Mouse (Mus musculus) cerebral cortex, adult 2 months (tissue): ENCODE data around the gene Ippk.

ENCODE experiments used
- WGBS: fragments of 180-500 bp; shearing (Covaris S2); methylation state at CpG from one replicate; pipeline ENCODE4 v1.1.7; 2018; 5-methylcytosine and 5-hydroxymethylcytosine counted together

Gene Ippk

GRCm38 (mm10) chr13:49433268-49434029, 12.4 kb downstream of the Ippk start:
- WGBS = 65% methylated on average over 2 of the region's 2 CpGs

DNA sequence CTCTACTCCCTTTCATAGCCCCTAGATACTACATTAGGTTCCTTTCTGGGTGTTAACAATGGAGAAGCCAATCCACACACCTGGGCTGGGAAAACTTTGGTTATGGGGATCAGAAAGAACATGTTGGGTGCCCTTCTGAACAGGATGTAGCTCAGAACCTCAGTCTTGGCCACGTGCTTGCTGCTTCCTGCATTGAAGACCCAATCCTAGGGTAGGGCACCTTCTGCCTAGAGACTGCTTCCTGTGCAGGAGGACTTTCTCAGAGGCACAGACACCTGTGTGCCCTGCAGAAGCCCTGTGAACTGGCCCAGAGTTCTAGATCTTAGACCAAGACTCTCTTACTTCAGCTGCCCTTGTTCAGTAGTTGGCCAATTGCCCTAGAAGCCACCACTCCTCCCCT, 14.7 kb downstream of the Ippk start:
- 78% methylated on average over 1 of the region's 1 CpGs for WGBS

GRCm38 (mm10) chr13:49436170-49436569, 15.1 kb downstream of the Ippk start:
- WGBS = 67% methylated on average over 4 of the region's 4 CpGs

- WGBS = 79% methylated on average over 6 of the region's 6 CpGs
These were observed 23.4 kb downstream of the Ippk start for GRCm38 (mm10) chr13:49444451-49444850.

- 30% methylated on average over 5 of the region's 5 CpGs for WGBS
These were observed 28.3 kb downstream of the Ippk start for GRCm38 (mm10) chr13:49449318-49449749.

GRCm38 (mm10) chr13:49460276-49460675, 39.2 kb downstream of the Ippk start:
- WGBS = 82% methylated on average over 4 of the region's 4 CpGs

GRCm38 (mm10) chr13:49460692-49461414, 39.8 kb downstream of the Ippk start:
- WGBS = 41% methylated on average over 5 of the region's 5 CpGs

- WGBS = 84% methylated on average over 15 of the region's 15 CpGs
These were observed 40.5 kb downstream of the Ippk start for GRCm38 (mm10) chr13:49461458-49462132.

DNA sequence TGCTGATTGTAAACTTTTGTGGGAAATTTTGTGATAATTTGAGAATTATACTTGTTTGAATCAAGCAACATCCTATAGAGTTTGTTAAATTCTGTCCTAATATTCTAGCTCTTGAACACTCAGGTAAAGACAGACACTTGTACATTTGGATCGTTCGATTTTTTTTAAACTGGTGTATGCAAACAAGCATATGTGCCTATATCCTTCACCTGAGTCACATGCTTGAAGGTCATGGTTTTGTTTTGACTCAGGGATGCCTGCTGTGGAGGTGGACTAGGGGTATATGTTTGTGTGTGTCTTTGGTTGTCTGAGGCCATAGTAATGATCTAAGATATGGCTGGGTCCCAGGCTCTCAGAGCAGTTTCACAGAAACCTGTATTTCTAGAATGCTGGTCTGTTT, 41.9 kb downstream of the Ippk start:
- WGBS = 95% methylated on average over 2 of the region's 2 CpGs

DNA sequence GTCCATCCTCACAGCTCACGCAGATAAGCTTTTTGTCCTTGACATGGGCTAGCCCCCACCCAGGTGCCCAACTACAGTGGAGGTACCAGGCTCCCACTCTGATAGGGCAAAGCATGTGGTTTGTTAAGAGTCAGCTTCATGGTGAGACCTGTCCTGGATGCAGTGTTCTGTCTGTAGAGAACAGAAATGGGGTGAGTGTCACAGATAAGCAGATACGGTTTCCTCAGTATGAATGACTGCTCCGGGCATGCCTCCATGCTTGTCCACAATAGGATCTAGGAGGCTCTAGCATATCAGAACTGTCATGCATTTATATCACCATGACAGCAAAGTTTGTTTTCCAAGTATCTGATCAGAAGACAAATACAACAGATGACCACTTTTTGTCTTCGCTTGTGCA, 44.8 kb downstream of the Ippk start:
- whole genome bisulfite sequencing = 96% methylated on average over 4 of the region's 4 CpGs

DNA sequence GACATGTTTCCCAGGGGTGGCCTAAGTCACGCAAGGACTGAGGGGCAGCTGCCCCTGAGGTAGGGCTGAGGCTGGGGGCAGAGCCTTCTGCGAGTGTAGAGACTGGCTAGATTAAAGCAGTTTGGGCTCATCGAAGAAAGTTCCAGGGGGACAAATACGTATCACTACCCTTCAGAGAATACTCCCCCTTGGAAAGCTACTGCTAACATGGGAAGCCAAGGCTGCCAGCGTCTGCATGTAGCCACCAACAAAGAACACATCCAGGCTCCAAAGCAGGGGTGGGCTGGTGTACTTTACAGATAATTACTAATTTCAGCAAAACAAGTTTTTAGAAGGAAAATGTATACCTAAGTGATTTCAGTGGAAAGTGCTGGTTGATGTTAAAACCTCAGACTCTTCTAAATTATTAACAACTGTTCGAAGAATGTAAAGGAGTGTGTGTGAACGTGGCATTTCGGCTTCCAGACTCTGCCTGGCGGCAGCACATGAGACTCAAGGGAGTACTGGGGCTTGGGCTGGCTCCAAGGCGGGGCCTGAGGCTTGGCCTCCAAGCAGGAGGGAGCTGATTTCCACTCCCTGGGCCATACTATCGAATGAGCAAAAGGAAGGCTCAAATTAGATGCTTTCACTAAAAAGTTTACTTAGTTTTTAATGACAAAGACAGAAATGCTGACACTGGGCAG, 45.5 kb downstream of the Ippk start:
- WGBS = 81% methylated on average over 11 of the region's 11 CpGs

- 71% methylated on average over 2 of the region's 2 CpGs for WGBS
These were observed 46.5 kb downstream of the Ippk start for GRCm38 (mm10) chr13:49467585-49467984.

DNA sequence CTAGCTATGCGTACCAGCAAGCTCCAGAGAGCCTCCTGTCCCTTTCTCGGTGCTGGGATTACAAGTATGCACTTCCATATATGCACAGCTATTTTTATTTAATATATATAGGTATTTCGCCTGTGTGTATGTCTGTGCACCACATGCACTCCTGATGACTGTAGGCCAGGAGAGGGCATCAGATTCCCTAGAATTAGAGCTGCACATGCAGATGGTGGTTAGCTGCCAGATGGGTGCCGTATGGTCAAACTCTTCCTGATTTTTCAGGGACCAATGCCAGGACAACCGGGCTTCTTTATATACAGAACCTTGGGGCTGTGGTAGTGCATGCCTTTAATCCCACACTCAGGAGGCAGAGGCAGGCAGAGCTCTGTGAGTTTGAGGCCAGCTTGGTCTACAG, 48.0 kb downstream of the Ippk start:
- whole genome bisulfite sequencing = 78% methylated on average over 5 of the region's 5 CpGs

DNA sequence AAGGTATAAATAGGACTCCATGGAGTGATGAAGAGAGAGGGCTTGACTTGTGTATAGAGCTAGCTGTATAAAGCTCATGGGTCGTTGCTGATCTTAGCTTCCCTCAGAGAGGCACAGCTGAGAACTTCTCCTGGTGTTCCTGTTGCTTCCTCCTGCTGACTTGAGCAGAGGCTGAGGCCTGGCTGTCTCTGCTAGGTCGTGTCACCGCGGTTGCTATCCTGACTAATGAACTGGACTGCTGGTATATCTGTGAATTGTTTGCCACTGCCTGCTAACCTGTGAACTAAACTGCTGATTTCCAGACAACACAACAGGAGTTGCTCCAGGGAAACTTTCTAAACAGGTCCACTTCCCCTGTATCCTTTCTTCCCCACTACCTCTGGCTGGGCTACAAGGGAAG, 49.3 kb downstream of the Ippk start:
- 81% methylated on average over 4 of the region's 4 CpGs for whole genome bisulfite sequencing

DNA sequence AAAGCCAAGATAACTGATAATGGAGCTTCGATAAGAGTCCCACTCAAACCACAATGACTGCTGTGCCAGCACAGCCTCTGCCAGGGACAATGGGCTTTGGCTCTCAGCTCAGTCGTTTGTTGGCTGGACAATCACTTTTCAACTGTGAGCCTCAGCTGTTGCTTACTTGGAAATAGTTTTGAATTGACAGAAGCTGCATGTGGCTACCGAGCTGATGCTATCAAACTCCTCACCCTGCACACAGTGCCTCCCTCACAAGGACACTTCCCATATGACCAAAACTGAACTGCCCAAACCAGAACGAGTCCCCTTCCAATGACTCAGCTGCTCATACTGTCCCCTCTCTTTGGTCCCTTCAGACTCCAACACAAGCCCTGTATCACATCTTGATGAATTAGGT, 49.8 kb downstream of the Ippk start:
- WGBS = 59% methylated on average over 4 of the region's 4 CpGs

DNA sequence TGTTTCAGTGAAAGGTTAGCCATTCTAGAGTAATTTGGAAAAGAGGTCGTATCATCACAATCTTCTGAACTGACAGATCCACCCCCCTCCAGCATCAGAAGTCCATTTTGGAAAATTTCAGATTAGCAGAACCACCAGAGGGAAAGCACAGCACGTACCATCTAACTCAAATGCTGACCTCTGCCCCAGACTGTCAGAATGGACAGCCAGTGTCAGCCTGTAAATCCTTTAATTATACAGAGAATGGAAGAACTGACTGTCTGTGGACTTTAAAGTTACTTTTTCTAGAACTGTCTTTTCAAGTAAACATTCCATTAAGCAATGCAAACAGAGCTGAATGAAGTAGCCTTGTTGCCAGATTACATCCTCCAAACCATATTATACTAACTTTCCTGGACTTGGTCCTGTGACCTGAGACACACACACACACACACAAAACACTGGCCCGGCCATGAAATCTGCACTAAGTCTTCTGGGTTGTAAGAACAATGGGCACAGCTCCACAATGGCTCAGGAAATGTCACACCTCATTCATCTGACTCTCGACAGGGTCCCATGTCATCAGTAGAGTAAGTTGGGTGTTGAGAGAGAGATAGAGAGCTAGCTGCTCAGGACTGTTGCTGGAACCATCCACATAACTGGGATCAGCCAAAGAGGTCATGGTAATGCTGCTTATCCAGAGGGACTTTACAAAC, 51.1 kb downstream of the Ippk start:
- WGBS = 86% methylated on average over 4 of the region's 4 CpGs

- WGBS = 97% methylated on average over 6 of the region's 6 CpGs
These were observed 51.6 kb downstream of the Ippk start for GRCm38 (mm10) chr13:49472676-49473005.

- WGBS = 93% methylated on average over 3 of the region's 3 CpGs
These were observed 56.8 kb downstream of the Ippk start for GRCm38 (mm10) chr13:49477887-49478286.

DNA sequence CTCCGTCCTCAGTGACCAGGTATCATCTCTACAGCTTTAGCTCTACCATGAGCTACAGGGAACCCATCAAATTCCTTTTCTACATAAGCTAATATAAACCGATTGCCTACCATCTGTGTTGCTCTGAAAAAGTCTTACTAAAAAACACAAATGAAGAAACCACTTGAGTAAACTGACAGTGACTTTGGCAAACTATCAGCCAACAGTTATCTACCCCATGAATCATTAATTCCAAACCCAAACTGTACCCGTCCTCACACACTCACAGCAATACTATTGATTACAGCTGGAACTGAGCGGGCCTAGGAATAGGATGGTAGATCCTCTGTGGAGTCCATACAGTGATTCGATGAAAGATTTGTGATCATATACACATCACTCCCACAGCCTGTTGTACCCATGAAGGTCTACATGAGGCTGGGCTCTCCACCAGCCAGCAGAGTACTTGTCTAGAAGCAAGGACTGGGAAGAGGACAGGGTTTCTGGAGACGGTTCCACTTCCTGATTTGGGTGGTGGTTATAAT, 57.9 kb downstream of the Ippk start:
- 90% methylated on average over 6 of the region's 6 CpGs for WGBS

- 68% methylated on average over 4 of the region's 4 CpGs for WGBS
These were observed 58.4 kb downstream of the Ippk start for GRCm38 (mm10) chr13:49479399-49479798.

DNA sequence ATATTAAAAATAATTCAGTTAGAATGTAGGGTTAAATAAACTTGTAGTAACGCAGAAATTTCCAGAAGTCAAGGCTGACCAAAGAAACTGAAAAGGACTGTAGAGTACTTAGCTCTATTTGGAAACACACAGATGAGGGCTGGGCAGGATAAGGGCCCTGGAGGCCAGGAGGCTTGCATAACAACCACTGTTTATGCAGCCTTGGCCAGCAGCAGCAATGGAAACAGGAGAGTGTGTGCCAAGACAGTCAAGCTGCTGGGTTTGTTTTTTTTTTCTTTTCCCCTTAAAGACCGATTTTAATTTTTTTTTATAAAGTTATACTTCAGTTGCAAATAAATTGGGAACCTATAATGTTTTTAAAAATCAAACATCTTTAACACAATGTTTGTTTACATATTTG, 59.0 kb downstream of the Ippk start:
- 35% methylated on average over 2 of the region's 2 CpGs for WGBS
